Mouse (Mus musculus) thymus, postnatal 14 days (tissue): ENCODE results near the gene Serinc3.

Source experiments
- DNase-seq: peaks from one replicate; pipeline ENCODE4 v3.0.0; 2021

The Serinc3 gene

GRCm38 (mm10) chr2:163590996-163591395 lies 53.9 kb downstream of the Serinc3 start:
- no peak for DNase-seq

GRCm38 (mm10) chr2:163590211-163590610 lies 54.7 kb downstream of the Serinc3 start:
- DNase-seq = no peak

- DNase-seq = no peak
These were observed 57.4 kb downstream of the Serinc3 start for GRCm38 (mm10) chr2:163587506-163587905.

GRCm38 (mm10) chr2:163586384-163587261 lies 58.3 kb downstream of the Serinc3 start:
- DNase-seq = peak; percentile 61

- no peak for DNase-seq
These were observed 60.9 kb downstream of the Serinc3 start for GRCm38 (mm10) chr2:163584088-163584426.

GRCm38 (mm10) chr2:163583226-163584087 lies 61.5 kb downstream of the Serinc3 start:
- no peak for DNase-seq

GRCm38 (mm10) chr2:163580069-163580945 lies 64.6 kb downstream of the Serinc3 start:
- no peak for DNase-seq

GRCm38 (mm10) chr2:163577986-163578385 lies 66.9 kb downstream of the Serinc3 start:
- DNase-seq = no peak

GRCm38 (mm10) chr2:163575248-163575647 lies 69.7 kb downstream of the Serinc3 start:
- DNase-seq = no peak

- no peak for DNase-seq
These were observed 70.6 kb downstream of the Serinc3 start for GRCm38 (mm10) chr2:163574321-163574720.
